Mouse (Mus musculus) frontal cortex, postnatal 25 days (tissue): ENCODE data around the gene B3gnt7.
"Not testable (repeated sequence)": the region's sequence is repeated elsewhere in the genome, so short reads cannot be mapped to it uniquely, and the experiment has no call there.

Experiments
- DNase-seq, 2 experiments: peaks; one replicate each; pipeline ENCODE4 v3.0.0; 2022; ENCODE audit warnings: low spot score in 2 of 2

The B3gnt7 gene

DNA sequence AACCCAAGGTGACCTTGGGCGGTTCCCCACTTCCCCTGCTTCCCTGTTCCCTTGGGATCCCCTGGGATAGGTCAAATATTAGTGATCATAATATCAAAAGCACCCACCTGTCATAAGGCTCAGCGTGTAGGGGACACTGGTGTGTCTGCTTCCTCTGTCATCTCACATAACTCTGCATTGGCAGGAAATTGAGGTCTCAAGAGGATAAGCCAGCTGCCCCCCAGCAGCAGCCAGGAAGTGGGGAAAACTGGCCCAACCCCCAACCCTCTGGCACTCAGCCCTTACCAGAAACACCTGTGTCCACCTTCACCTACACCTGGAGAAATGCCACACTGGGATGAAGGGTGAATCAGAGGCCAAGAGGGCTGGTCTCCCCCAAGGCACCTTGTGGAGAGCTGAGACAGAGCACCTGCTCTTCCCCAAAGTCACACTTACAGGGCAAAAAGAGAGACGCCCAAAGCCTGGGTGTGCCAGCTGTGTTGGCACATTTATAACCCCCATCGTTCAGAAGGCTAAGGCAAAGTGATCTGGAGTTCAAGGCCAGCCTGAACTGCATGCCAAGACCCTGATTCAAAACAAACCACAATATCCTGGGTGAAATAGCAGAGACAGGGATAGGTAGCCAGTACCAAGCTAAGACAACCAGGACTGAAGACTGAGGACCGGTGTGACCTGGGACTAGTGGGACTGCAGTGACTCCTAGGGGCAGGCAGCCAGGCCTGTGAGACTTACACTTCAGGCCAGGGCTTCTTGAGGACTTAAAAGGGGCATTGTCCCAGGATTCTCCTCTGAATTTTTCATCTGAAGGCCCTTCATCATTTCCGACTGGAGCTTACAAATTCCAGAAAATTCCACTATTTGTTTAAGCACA lies 1.2 kb upstream of the B3gnt7 start:
- DNase-seq = no peak

- DNase-seq = peak; percentile 10 to 23
Observed at GRCm38 (mm10) chr1:86303063-86303872, 636 bp downstream of the B3gnt7 start.

DNA sequence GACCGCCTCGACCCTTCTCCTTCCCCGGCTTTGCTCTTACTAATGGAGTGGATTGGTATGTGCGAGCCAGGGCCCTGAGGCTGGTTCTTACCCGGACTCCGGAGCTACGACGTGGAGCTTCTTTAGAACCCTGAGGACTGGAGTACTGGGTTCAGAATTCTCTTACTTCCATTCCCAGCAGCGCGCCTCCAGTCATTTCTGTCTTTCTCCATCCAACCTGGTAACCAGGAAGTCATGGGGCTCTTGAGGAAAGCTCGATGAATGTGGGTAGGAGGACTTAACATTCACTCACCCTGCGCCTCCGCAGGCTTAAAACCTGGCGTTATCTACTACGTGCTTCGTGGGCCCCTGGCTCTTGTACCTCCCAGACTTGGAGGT lies 1.2 kb downstream of the B3gnt7 start:
- DNase-seq = no peak

GRCm38 (mm10) chr1:86306686-86307085 lies 4.1 kb downstream of the B3gnt7 start:
- no peak for DNase-seq

GRCm38 (mm10) chr1:86307177-86307762 lies 4.6 kb downstream of the B3gnt7 start:
- DNase-seq = no peak

- DNase-seq = no peak
Observed at GRCm38 (mm10) chr1:86307871-86308641, 5.4 kb downstream of the B3gnt7 start.

DNA sequence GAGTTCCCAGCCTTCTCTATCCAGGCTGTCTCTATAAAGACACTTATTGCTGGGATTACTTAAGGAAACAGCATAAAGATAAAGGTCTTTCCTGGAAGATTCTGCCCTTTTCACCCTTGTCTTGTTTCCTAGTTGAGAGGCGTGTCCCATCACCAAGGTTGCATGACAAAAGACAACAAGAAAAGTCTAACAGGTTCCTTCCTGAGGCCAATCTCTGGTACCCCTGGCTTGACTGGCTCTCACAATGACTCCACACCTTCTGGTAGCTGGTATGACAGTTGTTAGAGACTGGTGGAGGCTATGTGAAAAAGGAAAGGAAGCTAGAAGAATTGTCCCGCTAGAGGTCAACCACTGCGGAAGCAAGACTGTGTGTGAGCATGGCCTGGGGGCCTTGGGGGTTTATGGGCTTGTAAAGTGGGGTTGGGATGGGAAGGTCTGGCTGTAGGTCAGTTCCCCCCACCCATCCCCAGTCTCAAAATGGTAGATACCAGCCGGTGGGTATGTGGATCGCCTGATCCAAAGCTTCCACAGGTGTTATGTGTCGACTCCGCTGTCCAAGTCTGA lies 6.7 kb downstream of the B3gnt7 start:
- no peak for DNase-seq

DNA sequence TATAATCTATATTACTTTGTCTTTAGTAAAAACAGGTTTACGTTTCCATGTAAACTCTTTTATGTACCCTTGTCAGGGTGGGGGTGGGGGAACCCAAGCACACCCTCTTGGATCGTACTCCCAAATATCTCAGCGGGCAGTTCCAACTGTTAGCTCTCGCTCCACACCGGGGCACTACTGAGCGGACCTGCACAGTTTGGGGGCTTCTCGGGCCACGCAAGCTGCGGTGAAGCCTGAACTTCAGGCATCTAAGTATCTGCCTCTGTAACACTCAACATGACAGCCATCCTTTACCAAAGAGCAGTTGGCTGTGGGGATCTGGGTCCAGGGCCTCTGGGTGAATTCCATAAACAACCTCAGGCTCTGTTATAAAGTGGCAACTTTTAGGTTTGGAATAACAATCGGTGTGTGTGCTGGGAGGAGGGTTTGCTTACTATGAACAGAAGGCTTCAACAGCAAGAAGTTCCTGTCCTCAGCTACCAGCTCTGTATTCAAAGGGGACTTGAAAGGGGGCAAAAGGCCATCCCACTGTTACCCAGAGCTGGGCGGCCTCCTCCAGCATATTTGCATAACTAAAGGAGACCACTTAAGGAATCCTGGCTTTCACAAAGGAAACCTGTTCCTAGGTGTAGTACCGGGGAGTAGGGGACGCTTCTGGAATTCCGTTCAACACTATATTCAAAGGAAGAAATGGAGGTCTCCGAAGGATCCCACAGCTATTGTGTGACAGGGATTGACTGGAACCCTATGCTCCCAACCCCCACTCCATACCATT lies 8.1 kb downstream of the B3gnt7 start:
- DNase-seq = no peak

DNA sequence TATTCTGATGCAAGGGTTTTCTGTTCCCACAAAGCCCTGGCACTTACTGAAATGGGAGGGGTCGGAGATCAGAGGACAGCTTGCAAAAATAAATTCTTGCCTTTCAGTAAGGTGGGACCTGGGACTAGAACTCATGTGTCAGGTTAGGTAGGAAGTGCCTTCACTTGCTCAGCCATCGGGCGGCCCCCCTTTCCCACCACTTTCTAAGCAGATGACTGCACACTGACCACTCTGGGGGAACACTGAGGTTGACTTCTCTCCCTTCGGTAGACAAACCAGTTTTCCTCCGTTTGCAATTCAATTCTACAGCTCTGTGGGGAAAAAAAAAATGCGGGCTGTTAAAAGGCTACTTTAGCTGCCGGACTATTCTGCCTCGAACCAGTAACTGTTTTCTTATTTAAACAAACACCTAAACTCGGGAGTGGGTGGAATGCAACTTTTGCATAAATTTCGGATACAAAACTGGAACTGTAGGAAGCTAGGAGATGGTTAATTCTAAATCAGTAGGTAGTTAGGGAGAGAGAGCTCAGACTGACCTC lies 8.9 kb downstream of the B3gnt7 start:
- DNase-seq = no peak

DNA sequence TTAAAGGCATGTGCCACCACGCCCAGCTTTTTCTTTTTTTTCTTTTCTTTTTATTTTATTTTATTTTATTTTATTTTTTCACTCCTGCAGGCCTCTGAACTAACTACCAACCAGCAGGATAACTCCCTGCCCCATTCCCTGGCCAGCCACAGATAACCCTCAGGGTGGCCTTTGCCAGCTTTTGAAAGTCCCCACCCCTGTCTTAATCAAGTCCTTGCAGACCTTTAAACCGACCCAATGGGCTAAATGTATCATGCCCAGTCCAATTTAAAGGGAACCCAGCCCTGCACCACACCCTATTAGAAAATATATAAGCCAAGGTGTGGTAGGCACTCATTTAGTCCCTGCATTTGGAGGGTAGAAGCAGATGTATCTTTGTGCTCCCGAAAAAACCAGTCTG lies 9.6 kb downstream of the B3gnt7 start:
- DNase-seq = no peak

- DNase-seq = no peak
Observed at GRCm38 (mm10) chr1:86313096-86313771, 10.6 kb downstream of the B3gnt7 start.

DNA sequence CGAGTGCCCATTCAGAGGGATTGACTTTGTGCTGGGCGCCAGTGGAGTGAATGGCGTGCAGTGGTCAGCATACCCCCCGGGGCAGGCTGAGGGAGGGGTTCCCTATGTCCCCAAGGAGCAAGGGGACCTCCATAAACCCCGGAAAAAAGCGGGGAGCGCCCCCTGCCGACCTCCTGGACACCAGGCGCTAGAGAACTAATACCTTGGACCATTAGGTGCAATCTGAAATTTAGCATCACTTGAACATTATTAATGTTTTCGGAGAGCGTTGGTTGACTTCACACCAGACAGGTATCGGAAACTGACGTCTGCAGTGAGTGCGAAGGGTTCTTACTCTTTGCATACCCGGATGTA lies 11.1 kb downstream of the B3gnt7 start:
- DNase-seq = no peak

GRCm38 (mm10) chr1:86320822-86321413 lies 18.3 kb downstream of the B3gnt7 start:
- DNase-seq = no peak

DNA sequence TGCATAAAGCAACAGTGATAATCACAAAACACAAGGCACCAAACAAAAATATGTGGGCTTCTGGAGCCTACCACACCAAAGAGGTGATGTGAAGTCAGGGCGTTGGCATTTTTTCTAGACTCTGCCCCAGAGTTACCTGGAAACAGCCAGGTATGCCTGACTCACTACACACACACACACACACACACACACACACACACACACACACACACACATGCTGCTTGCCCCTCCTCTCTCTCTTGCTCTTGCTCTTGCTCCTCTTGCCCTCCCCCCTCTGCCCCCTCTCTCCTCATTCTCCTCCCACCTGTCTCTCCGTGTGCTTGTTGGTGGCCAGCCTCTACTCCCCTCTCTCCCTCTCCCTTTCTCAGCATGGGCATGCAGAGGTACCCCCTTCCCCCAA lies 33.7 kb downstream of the B3gnt7 start:
- DNase-seq = no peak

DNA sequence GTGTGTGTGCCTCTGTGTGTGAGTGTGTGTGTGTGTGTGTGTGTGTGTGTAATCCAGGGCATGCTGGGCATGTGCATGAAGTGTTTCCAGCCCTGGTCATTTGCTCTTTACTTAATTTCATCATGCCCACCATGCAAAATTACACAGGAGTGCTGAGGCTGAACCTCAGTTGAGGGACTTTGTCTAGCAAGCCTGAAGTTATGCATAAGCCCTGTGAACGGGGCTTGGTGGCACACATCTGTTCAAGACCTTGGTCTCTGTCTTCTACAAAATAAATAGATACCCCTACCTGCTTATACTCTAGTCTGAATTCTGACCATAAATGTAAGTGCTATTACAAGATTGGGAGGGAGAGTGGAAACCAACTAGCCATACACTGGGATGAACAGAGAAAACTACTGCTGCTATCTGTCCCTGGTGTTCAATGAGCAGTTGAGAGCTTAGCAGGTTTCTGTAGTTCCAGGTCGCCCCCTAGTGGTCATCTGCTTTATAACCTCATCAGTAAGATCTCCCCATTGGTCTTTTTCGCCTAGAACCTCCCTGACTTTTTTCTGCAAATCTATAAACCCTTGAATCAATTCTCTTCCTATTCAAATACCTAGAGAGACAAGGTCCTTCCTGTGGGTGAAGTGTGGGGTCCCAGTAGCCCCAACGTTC lies 36.7 kb downstream of the B3gnt7 start:
- DNase-seq = peak; percentile 65 to 83

DNA sequence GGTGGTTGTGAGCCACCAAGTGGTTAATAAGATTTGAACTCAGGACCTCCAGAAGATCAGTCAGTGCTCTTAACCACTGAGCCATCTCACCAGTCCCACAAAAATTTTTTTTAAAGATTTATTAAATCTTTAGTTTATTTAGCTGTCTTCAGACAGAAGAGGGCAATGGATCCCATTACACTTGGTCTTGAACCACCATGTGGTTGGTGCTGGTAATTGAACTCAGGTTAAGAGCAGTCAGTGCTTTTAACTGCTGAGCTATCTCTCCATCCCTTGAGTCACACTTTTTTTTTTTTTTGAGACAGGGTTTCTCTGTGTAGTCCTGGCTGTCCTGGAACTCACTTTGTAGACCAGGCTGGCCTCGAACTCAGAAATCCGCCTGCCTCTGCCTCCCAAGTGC lies 38.5 kb downstream of the B3gnt7 start:
- DNase-seq = not testable (repeated sequence)

- DNase-seq = no peak
Observed at GRCm38 (mm10) chr1:86342371-86342770, 39.7 kb downstream of the B3gnt7 start.

GRCm38 (mm10) chr1:86343087-86343645 lies 40.5 kb downstream of the B3gnt7 start:
- DNase-seq = no peak
